Mouse (Mus musculus) hindbrain, postnatal 0 days (tissue): ENCODE data around the gene Ensa. TPM values are rescaled to one million over a fixed set of nuclear protein-coding genes. Genes with fewer than 3 reads are reported as not detected.
"Not testable (repeated sequence)": the region's sequence is repeated elsewhere in the genome, so short reads cannot be mapped to it uniquely, and the experiment has no call there.

ENCODE experiments used
- ATAC-seq: fragments of 200-750 bp; cut with Nextera tagmentation; 2 replicates; pipeline ENCODE4 v1.8.0; 2017; ENCODE audit warnings: mild to moderate bottlenecking, moderate TSS enrichment, moderate library complexity
- DNase-seq: peaks from one replicate; pipeline ENCODE4 v3.0.0-alpha.2; 2015; ENCODE audit warnings: low spot score
- H3K27ac ChIP-seq: fragments of 300-500 bp; sonication (generic); 2 replicates; pipeline ENCODE4 v1.5.1; 2014; ENCODE audit warnings: mild to moderate bottlenecking
- H3K27me3 ChIP-seq: fragments of 300-500 bp; sonication (generic); 2 replicates; pipeline ENCODE4 v1.6.1; 2014; ENCODE audit warnings: low read length, mixed read lengths; ENCODE audit not compliant: insufficient read depth
- H3K36me3 ChIP-seq: fragments of 300-500 bp; sonication (generic); 2 replicates; pipeline ENCODE4 v1.6.1; 2014; ENCODE audit warnings: low read length, mixed read lengths; ENCODE audit not compliant: insufficient read depth
- H3K4me1 ChIP-seq: fragments of 300-500 bp; sonication (generic); 2 replicates; pipeline ENCODE4 v1.6.1; 2014; ENCODE audit warnings: antibody characterized with exemption, low read length, mixed read lengths; ENCODE audit not compliant: insufficient read depth
- H3K4me2 ChIP-seq: fragments of 300-500 bp; sonication (generic); 2 replicates; pipeline ENCODE4 v1.6.1; 2014; ENCODE audit warnings: low read depth, mild to moderate bottlenecking, low read length, moderate library complexity, mixed read lengths
- H3K4me3 ChIP-seq: fragments of 300-500 bp; sonication (generic); 2 replicates; pipeline ENCODE4 v1.5.1; 2014; ENCODE audit warnings: low read length
- H3K9ac ChIP-seq: fragments of 300-500 bp; sonication (generic); replicated peaks from 2 replicates; pipeline ENCODE4 v1.6.1; 2014; ENCODE audit warnings: mild to moderate bottlenecking, low read length, moderate library complexity, mixed read lengths
- H3K9me3 ChIP-seq: fragments of 300-500 bp; sonication (generic); 2 replicates; pipeline ENCODE4 v1.6.1; 2016; ENCODE audit warnings: low read length, mixed read lengths
- CTCF ChIP-seq: IDR thresholded peaks from 2 replicates; pipeline ENCODE4 v1.5.1; 2016; ENCODE audit warnings: antibody characterized with exemption, control low read depth, low read depth
- WGBS: fragments of 180-500 bp; shearing (Covaris S2); extraction: QIAGEN DNeasy Blood & Tissue Kit; methylation state at CpG from one replicate; pipeline ENCODE4 v1.1.7; 2014; 5-methylcytosine and 5-hydroxymethylcytosine counted together
- polyA plus RNA-seq: library from polyadenylated mRNA; unstranded; fragments of >200 nt; fragmentation: Nextera tagmentation; extraction: Ambion mirVana; gene quantifications from 2 replicates; pipeline ENCODE4 v1.2.1, GENCODE M21; 2015
- total RNA-seq: library from RNA; depleted of rRNA; stranded (reverse); fragments of >200 nt; gene quantifications from 2 replicates; pipeline ENCODE4 v1.2.3, GENCODE M21; 2014

Gene Ensa
- total and polyA plus RNA-seq, 2 experiments from 2014 or later: 84.3 to 139 TPM

GRCm38 (mm10) chr3:95667521-95667920, 42.7 kb downstream of the Ensa start:
- Histone ChIP-seq H3K4me1 (peaks cover 3% of the 10 kb centered on the region; the same call in 1 of the 2 replicates), H3K9ac (no peak overlapping the region), H3K9me3 (no peaks in the 10 kb centered on the region), H3K36me3 (no peaks in the 10 kb centered on the region; the same call in 1 of the 2 replicates), H3K4me2 (peak overlapping the region; percentile 7; the same call in 1 of the 2 replicates), H3K4me3 (no peak overlapping the region), H3K27me3 (no peaks in the 10 kb centered on the region), H3K27ac (peak overlapping the region; percentile 79)
- no peak for ATAC-seq
- WGBS: 50% methylated on average over 4 of the region's 4 CpGs
- DNase-seq: no peak
- TF ChIP-seq CTCF: no peak

GRCm38 (mm10) chr3:95668026-95668425, 43.2 kb downstream of the Ensa start:
- no peaks in the 10 kb centered on the region for H3K9me3 ChIP-seq
- H3K27ac ChIP-seq: peak overlapping the region; percentile 79
- no peaks in the 10 kb centered on the region; the same call in 1 of the 2 replicates for H3K36me3 ChIP-seq
- no peak overlapping the region for H3K9ac ChIP-seq
- H3K4me2 ChIP-seq: peak overlapping the region; percentile 7; the same call in 1 of the 2 replicates
- ATAC-seq: peak; percentile 87
- DNase-seq: peak; percentile 56
- WGBS: 22% methylated on average over 7 of the region's 7 CpGs
- no peak for TF ChIP-seq CTCF
- H3K4me3 ChIP-seq: no peak overlapping the region
- H3K4me1 ChIP-seq: no peaks in the 10 kb centered on the region
- no peaks in the 10 kb centered on the region for H3K27me3 ChIP-seq

- Histone ChIP-seq H3K4me1 (no peaks in the 10 kb centered on the region), H3K4me2 (no peak overlapping the region), H3K27ac (peak overlapping the region; percentile 79), H3K36me3 (peaks cover 5% of the 10 kb centered on the region; the same call in 1 of the 2 replicates), H3K4me3 (no peak overlapping the region), H3K27me3 (no peaks in the 10 kb centered on the region), H3K9me3 (no peaks in the 10 kb centered on the region), H3K9ac (no peak overlapping the region)
- ATAC-seq: no peak
- 75% methylated on average over 7 of the region's 7 CpGs for WGBS
- TF ChIP-seq CTCF: no peak
- no peak for DNase-seq
Observed at GRCm38 (mm10) chr3:95668589-95669308, 44.0 kb downstream of the Ensa start.

GRCm38 (mm10) chr3:95669309-95669665, 44.5 kb downstream of the Ensa start:
- H3K9me3 ChIP-seq: no peaks in the 10 kb centered on the region
- H3K27ac ChIP-seq: peak overlapping the region; percentile 79; the same call in 1 of the 2 replicates
- H3K4me1 ChIP-seq: no peaks in the 10 kb centered on the region
- H3K27me3 ChIP-seq: no peaks in the 10 kb centered on the region
- no peak overlapping the region for H3K4me3 ChIP-seq
- 91% methylated on average over 3 of the region's 3 CpGs for WGBS
- no peak overlapping the region for H3K9ac ChIP-seq
- peaks cover 5% of the 10 kb centered on the region; the same call in 1 of the 2 replicates for H3K36me3 ChIP-seq
- no peak for TF ChIP-seq CTCF
- no peak for DNase-seq
- no peak overlapping the region for H3K4me2 ChIP-seq
- ATAC-seq: no peak

- H3K4me2 ChIP-seq, H3K9me3 ChIP-seq, H3K9ac ChIP-seq, ATAC-seq, H3K36me3 ChIP-seq, H3K27me3 ChIP-seq, H3K27ac ChIP-seq, DNase-seq, H3K4me3 ChIP-seq, H3K4me1 ChIP-seq: not testable (repeated sequence)
- WGBS: 95% methylated on average over 3 of the region's 3 CpGs
- peak; percentile 32; the same call in 1 of the 2 replicates for TF ChIP-seq CTCF
Observed at GRCm38 (mm10) chr3:95670419-95670818, 45.6 kb downstream of the Ensa start.

DNA sequence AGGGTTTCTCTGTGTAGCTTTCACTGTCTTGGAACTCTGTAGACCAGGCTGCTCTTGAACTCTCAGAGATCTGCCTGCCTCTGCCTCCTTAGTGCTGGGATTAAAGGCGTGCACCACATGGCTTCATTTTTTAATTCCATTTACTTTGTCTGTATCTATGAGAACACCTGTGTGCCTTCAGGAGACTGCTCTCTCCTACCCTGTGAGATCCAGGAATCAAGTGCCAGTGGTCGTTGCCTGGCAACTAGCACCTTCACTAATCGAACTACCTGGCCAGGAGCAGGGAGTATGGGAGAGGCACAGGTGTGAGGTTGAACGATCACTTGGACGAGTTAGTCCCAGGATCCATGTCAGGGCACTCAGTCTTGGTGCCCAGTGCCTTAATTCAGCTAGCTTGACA, 46.4 kb downstream of the Ensa start:
- no peak for TF ChIP-seq CTCF
- Histone ChIP-seq H3K36me3 (peaks cover 5% of the 10 kb centered on the region; the same call in 1 of the 2 replicates), H3K9me3 (no peaks in the 10 kb centered on the region), H3K4me1 (no peaks in the 10 kb centered on the region), H3K4me3 (no peak overlapping the region), H3K27me3 (no peaks in the 10 kb centered on the region), H3K4me2 (no peak overlapping the region), H3K9ac (no peak overlapping the region), H3K27ac (no peak overlapping the region)
- WGBS: 85% methylated on average over 5 of the region's 5 CpGs
- DNase-seq (no peak), ATAC-seq (no peak)

- WGBS: 56% methylated on average over 3 of the region's 3 CpGs
- ATAC-seq (no peak), DNase-seq (no peak)
- Histone ChIP-seq H3K4me3 (no peak overlapping the region), H3K9ac (no peak overlapping the region), H3K36me3 (peaks cover 5% of the 10 kb centered on the region; the same call in 1 of the 2 replicates), H3K4me2 (no peak overlapping the region), H3K27me3 (no peaks in the 10 kb centered on the region), H3K9me3 (no peaks in the 10 kb centered on the region), H3K27ac (no peak overlapping the region; the same call in 1 of the 2 replicates), H3K4me1 (no peaks in the 10 kb centered on the region)
- TF ChIP-seq CTCF: no peak
Observed at GRCm38 (mm10) chr3:95672461-95672860, 47.7 kb downstream of the Ensa start.
